Mouse (Mus musculus): Measurements from ENCODE around the gene Alkbh1. TPM values are rescaled to one million over a fixed set of nuclear protein-coding genes. Genes with fewer than 3 reads are reported as not detected.
"Not testable (repeated sequence)": the region's sequence is repeated elsewhere in the genome, so short reads cannot be mapped to it uniquely, and the experiment has no call there.

Gene Alkbh1
- 9.2 and 10.4 TPM in 2 replicates for polyA plus RNA-seq (2012; rRNA removed)

DNA sequence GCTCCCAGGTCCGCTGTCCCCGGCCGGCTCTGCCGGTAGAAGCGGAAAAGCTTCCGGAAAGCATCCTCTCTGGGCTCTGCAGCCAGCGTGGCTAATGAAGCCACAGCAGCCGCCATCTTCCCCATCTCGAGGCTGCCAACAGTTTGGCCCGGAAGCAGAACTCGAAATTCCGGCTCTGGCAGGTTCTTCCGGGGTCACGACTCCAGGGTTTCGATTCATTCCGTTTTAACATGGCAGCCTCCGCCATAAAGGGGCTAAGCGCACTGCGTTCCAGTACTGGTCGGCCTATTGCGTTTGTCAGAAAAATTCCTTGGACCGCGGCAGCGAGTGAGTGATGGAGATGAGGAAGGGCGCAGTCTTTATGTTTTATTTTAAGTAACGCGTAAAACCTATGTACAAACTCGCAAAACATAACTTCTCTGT, at the start of gene Alkbh1, which contains the start of gene Slirp:
Gene Alkbh1 (minus strand): TSS at position 318 of the 423 bp plus-strand sequence.
Gene Slirp (plus strand): TSS at position 197 of the 423 bp plus-strand sequence.
- TF ChIP-seq POLR2A (IDR thresholded peaks at IDR 0.05; ENCODE audit: low read depth, low read length) (peak; percentile 44), CTCF (conservative IDR thresholded peaks at IDR 0.05; ENCODE audit: insufficient read depth, insufficient read length, low read depth, low read length) (no peak)
- Histone ChIP-seq H3K4me3 (ENCODE audit: insufficient read depth, low read depth, low read length) (peak within 1 kb of the TSS; percentile 99), H3K4me1 (ENCODE audit: control insufficient read depth, insufficient read depth, low read length) (peaks cover 6% of the 10 kb centered on the region), H3K36me3 (ENCODE audit: control insufficient read depth, insufficient read depth, low read length) (peaks cover 1% of the 10 kb centered on the region; the same call in 1 of the 2 replicates), H3K27ac (ENCODE audit: insufficient read depth, low read depth, low read length) (peak within 1 kb of the TSS; percentile 50; the same call in 1 of the 2 replicates), H3K27me3 (replicated peaks; ENCODE audit: control insufficient read depth, insufficient read depth, low read length) (no peaks in the 10 kb centered on the region)
- peak; percentile 95 for DNase-seq
- under 1% methylated on average over 28 of the region's 28 CpGs for WGBS

DNA sequence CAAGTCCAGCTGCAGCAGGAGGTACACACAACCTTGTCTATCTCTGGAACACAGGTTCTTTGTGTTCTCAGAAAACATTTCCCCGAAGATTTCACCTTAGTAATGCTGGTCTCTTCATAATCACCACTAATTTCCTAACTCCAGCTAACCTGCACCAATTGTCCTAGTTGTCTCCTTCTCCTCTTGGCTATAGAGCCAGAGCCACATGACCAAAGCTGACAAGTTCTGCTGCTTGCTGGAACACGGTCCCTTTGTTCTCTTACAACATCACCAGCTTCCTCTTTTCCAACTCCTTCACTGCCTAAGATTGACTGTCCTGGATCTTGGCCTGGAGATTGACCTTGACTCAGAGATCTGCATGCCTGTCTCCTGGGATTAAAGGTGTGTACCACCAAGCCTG, 44.9 kb upstream of the Alkbh1 start:
- not testable (repeated sequence) for H3K27ac ChIP-seq (ENCODE audit: insufficient read depth, low read depth, low read length); H3K36me3 ChIP-seq (ENCODE audit: control insufficient read depth, insufficient read depth, low read length); H3K4me1 ChIP-seq (ENCODE audit: control insufficient read depth, insufficient read depth, low read length); DNase-seq; H3K27me3 ChIP-seq (replicated peaks; ENCODE audit: control insufficient read depth, insufficient read depth, low read length); H3K4me3 ChIP-seq (ENCODE audit: insufficient read depth, low read depth, low read length)
- 65% methylated on average over 2 of the region's 2 CpGs for WGBS

GRCm38 (mm10) chr12:87482482-87482881, 38.7 kb upstream of the Alkbh1 start:
- H3K4me3 ChIP-seq (ENCODE audit: insufficient read depth, low read depth, low read length); H3K36me3 ChIP-seq (ENCODE audit: control insufficient read depth, insufficient read depth, low read length); H3K27me3 ChIP-seq (replicated peaks; ENCODE audit: control insufficient read depth, insufficient read depth, low read length); H3K27ac ChIP-seq (ENCODE audit: insufficient read depth, low read depth, low read length); H3K4me1 ChIP-seq (ENCODE audit: control insufficient read depth, insufficient read depth, low read length); DNase-seq: not testable (repeated sequence)
- 69% methylated on average over 5 of the region's 5 CpGs for WGBS

DNA sequence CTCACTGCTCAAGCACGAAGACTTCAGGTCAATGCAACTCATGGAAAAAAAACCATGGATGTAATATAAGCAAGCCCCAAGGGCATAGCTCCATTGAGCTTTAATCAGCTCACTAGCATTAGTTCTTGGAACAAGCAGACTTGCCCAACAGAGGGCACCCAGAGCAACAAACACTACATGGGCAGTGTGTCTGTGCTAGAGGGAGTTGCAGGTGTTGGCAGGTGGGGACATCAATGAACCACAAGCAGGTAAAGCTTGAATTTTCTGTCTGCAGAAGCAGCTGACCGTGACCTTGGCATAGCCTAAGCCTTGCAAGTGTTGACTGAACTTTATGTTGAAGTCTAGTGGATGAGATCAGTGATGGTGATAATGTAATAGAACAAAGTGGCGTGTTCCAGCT, 30.9 kb upstream of the Alkbh1 start:
- no peaks in the 10 kb centered on the region for H3K27me3 ChIP-seq (replicated peaks; ENCODE audit: control insufficient read depth, insufficient read depth, low read length)
- WGBS = 64% methylated on average over 3 of the region's 3 CpGs
- DNase-seq = no peak
- no peak overlapping the region for H3K4me3 ChIP-seq (ENCODE audit: insufficient read depth, low read depth, low read length)
- no peaks in the 10 kb centered on the region for H3K36me3 ChIP-seq (ENCODE audit: control insufficient read depth, insufficient read depth, low read length)
- H3K4me1 ChIP-seq (ENCODE audit: control insufficient read depth, insufficient read depth, low read length) = peaks cover 9% of the 10 kb centered on the region
- no peak overlapping the region for H3K27ac ChIP-seq (ENCODE audit: insufficient read depth, low read depth, low read length)
- TF ChIP-seq POLR2A (IDR thresholded peaks at IDR 0.05; ENCODE audit: low read depth, low read length) (no peak), CTCF (conservative IDR thresholded peaks at IDR 0.05; ENCODE audit: insufficient read depth, insufficient read length, low read depth, low read length) (no peak)

- Histone ChIP-seq H3K4me3 (ENCODE audit: insufficient read depth, low read depth, low read length) (peak within 1 kb of the TSS; percentile 89), H3K36me3 (ENCODE audit: control insufficient read depth, insufficient read depth, low read length) (peaks cover 6% of the 10 kb centered on the region; the same call in 1 of the 2 replicates), H3K27me3 (replicated peaks; ENCODE audit: control insufficient read depth, insufficient read depth, low read length) (no peaks in the 10 kb centered on the region), H3K27ac (ENCODE audit: insufficient read depth, low read depth, low read length) (peak within 1 kb of the TSS; percentile 96), H3K4me1 (ENCODE audit: control insufficient read depth, insufficient read depth, low read length) (peaks cover 9% of the 10 kb centered on the region)
- WGBS = 3% methylated on average over 45 of the region's 45 CpGs
- DNase-seq = peak; percentile 98
- TF ChIP-seq CTCF (conservative IDR thresholded peaks at IDR 0.05; ENCODE audit: insufficient read depth, insufficient read length, low read depth, low read length) (no peak), POLR2A (IDR thresholded peaks at IDR 0.05; ENCODE audit: low read depth, low read length) (peak; percentile 89)
Observed at GRCm38 (mm10) chr12:87471964-87472786, 28.4 kb upstream of the Alkbh1 start, which contains the start of gene Snw1. TSS of gene Snw1 (minus strand) at chr12:87472274.

- TF ChIP-seq CTCF (conservative IDR thresholded peaks at IDR 0.05; ENCODE audit: insufficient read depth, insufficient read length, low read depth, low read length) (no peak), POLR2A (IDR thresholded peaks at IDR 0.05; ENCODE audit: low read depth, low read length) (no peak)
- H3K27me3 ChIP-seq (replicated peaks; ENCODE audit: control insufficient read depth, insufficient read depth, low read length) = no peaks in the 10 kb centered on the region
- peak; percentile 49 for DNase-seq
- peaks cover 6% of the 10 kb centered on the region; the same call in 1 of the 2 replicates for H3K36me3 ChIP-seq (ENCODE audit: control insufficient read depth, insufficient read depth, low read length)
- peaks cover 9% of the 10 kb centered on the region for H3K4me1 ChIP-seq (ENCODE audit: control insufficient read depth, insufficient read depth, low read length)
- under 1% methylated on average over 19 of the region's 19 CpGs for WGBS
- peak overlapping the region; percentile 96 for H3K27ac ChIP-seq (ENCODE audit: insufficient read depth, low read depth, low read length)
- peak overlapping the region; percentile 89 for H3K4me3 ChIP-seq (ENCODE audit: insufficient read depth, low read depth, low read length)
Observed at GRCm38 (mm10) chr12:87471421-87471963, 27.7 kb upstream of the Alkbh1 start.
